Mouse (Mus musculus) megakaryocyte progenitor cell, adult 5-6 weeks (primary cell): ENCODE results near the gene Mum1. TPM values are rescaled to one million over a fixed set of nuclear protein-coding genes. Genes with fewer than 3 reads are reported as not detected.

Experiments
- ATAC-seq: replicated peaks from 2 replicates; pipeline ENCODE4 v1.8.0; 2016; ENCODE audit warnings: mild to moderate bottlenecking, moderate TSS enrichment, inconsistent platforms; ENCODE audit not compliant: poor library complexity
- total RNA-seq, 2 experiments: library from RNA; stranded (forward) in 1 of 2; stranded (reverse) in 1 of 2; fragments of 157-497, 149-512 nt in 1 of 2; fragments of 200-1000 nt in 1 of 2; gene quantifications; 2 replicates each; pipeline versions ENCODE4 v1.2.3 to v1.2.4; 2015 to 2017

The Mum1 gene
- total RNA-seq (2015) (27.6 and 30.9 TPM in 2 replicates), total RNA-seq (2017) (28.9 and 30.0 TPM in 2 replicates)

DNA sequence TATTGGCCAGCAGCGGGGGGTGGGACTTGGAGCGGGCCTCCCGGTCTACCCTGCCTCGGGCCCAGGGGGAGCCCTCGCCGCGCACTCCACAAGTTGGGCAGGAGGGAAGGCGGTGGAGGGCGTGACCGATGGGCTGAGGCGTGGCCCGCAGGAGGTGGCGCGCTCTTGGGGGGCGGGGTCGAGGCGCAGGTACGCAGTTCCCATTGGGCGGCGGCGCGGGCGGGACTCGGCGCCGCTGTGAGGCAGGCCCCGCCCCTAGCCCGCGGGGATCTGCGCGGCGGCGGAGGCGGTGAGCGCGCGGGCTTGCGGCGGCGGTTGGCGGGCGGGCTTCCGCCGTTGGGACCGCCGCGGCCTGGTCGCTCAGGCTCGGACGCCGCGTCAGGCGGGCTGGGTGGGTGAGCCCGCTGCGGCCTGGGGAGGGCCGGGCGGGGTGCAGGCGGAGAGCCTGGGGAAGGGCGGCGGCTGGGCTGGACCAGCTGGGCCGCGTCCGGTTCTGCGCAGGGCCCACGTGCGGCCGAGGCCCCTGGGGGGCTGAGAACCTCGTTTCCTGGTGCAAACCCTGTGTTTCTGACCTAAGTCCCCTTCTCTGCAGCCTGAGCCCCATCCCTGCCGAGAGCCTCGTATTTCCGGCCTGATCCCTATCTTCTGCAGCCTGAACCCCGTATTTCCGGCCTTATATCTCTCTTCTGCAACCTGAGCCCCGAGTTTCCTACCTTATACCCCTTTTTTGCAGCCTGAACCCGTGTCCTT lies at the start of gene Mum1:
Gene Mum1, plus strand, starts transcription at position 19 of the 750 bp plus-strand sequence.
- ATAC-seq, result peak; percentile 99

DNA sequence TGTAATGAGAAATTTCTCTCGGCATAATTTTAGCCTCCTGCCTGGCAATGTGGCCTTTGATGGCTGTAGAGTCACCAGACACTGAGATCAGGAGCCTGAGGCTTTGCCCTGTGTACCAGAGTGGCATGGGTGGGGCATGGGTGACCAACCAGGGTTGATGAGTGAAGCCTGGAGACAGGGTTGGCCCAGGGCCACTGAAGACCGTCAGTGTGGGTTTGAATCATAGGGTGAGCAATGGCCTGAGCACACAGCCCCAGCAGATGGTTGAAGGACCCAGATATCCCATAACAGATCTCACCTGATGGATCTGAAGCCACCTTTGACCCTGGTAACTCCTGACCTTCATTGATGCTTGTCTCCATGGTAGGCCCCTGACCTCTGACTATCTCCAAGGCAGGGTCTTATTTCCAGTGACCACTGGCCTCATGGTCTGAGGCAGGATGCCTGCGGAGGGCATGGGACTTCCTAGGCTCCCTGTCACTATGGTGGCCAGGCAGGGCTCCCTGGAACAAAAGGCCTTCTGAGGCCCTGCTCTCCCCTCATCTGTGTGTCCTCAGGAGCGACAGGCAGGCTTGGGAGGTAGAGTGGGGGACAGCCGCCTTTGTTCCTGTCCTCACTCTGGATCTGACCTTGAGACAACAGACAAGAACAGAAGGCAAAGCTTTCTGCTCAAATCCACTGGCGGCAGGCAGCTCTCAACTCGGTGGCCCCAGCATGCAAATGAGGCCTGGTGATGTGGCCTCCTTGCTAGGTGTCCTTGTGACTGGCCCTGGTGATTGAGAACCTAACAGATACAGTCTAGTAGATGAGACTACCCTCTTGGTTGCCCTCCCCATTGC lies 48.6 kb upstream of the Mum1 start:
- no peak for ATAC-seq

DNA sequence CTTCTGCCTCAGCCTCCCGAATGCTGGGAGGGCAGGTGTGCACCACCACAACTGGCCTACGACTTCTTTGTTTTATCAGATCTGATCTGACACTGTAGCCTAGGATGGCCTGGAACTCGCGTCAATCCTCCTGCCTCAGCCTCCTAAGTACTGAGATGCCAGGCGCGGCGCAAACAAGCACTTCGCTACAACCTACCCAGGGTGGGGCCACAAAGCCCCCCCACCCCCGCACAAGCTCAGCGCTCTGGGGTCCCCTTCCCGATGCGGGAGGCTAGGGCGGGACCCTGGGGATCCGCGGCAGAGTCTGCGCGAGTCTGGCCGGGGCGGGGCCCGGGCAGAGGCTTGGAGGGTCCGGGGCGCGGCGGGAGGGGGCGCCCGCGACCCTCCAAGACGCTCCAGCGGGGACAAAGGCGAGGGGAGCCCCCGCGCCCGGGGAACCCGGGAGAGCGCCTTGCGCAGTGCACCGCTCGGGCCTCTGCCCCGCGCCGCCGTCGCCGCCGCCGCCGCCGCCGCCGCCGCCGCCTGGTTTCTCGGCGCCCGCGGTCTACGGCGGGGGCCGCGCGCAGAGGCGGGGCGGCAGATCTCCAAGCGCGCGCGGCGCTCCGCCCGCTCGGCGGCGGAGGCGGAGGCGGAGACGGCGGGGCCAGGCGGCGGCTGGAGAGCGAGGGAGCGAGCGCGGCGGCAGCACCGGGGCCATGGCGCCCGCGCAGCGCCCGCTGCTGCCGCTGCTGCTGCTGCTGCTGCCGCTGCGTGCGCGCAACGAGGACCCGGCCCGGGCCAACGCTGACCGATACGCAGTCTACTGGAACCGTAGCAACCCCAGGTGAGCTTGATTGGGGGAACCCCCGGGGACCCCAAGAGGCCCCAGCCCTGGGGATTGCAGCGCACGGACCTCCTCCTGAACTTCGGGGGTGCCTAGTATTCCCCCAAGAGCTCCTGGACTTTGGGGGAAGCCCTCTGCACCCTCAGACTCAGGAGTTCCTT lies 46.9 kb upstream of the Mum1 start, which contains the start of gene Efna2:
Gene Efna2, plus strand, starts transcription at position 415 of the 984 bp plus-strand sequence.
- no peak for ATAC-seq

DNA sequence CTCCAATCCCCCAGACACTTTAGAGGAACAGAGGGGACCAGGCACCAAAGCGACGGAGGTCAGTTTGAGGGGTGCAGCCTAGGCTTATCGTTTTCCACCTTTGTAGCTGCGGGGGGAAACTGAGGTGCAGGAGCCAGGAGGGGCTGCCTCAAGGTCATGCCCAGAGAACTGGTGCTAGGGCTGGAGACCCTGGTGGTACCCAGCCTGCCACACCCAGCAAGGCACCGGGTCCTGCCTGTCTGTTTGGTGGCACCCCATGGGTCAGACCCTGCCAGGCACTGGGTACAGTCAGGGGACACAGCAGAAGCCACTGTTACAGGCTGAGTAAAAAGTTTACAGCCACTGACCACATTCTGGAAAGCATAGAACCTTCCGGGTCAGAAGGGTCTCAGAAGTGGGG lies 45.9 kb upstream of the Mum1 start:
- ATAC-seq, result no peak

DNA sequence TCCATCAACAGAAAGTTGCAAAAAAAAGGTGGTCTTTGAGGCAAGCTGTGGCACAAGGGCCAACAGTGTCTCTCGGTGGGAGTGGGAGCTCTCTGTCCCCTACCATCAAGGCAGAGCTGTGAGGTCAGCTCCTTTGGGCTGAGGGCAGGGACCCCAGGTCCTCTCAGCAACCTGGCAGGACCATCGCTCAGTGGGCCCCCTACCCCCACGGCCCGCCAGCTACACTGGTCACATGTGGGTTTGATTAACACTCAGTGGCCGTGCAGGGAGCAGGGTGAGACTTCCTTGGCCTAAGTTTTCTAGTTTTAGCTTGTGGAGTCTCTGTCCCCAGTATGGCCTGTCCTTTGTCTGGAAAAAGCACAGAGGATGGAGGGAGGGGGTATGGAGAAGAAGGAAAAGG lies 45.4 kb upstream of the Mum1 start:
- ATAC-seq, result no peak

DNA sequence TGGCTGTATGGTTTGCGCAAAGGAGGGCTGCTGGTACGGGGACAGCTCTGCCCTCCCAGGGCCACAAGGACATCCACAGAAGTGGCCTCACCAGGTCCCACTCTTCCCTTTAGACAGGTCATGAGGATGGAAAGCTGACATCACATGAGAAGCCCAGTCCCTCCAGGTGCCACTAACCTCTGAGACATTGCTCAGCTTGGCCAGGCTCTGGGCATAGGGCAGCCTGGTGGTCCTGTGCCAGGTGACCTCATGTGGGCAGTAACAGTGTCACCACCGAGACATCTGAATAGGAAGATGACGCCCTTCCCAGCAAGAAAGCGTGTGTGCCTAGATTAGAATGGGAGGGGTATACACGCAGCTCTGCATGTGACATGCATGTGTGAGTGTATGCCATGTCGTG lies 43.7 kb upstream of the Mum1 start:
- ATAC-seq, result no peak

DNA sequence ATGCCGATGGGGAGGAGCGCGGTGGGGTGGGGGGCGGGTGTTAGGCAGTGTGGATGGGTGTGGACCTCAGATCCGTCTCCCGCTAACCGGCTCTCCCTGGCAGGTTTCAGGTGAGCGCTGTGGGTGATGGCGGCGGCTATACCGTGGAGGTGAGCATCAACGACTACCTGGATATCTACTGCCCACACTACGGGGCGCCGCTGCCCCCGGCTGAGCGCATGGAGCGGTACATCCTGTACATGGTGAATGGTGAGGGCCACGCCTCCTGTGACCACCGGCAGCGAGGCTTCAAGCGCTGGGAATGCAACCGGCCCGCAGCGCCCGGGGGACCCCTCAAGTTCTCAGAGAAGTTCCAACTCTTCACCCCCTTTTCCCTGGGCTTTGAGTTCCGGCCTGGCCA lies 39.6 kb upstream of the Mum1 start:
- ATAC-seq, result no peak

DNA sequence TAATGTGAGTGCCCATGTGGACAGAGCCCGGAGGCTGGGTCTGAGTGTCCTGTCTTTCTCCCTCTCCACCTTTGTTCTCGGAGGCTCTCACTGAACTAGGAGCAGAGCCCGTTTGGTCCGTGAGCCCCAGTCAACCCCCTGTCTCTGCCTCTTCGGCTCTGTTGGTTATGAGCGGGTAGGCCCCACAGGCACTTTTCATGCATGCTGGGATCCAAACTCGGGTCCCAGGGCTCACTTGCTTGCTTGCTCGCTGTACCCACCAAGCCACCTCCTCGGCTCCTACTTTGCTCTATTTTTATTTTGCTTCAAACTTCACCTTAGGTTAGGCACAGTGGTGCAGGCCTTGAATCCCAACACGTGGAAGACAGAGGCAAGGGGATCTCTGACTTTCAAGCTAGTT lies 38.5 kb upstream of the Mum1 start:
- ATAC-seq, result no peak

DNA sequence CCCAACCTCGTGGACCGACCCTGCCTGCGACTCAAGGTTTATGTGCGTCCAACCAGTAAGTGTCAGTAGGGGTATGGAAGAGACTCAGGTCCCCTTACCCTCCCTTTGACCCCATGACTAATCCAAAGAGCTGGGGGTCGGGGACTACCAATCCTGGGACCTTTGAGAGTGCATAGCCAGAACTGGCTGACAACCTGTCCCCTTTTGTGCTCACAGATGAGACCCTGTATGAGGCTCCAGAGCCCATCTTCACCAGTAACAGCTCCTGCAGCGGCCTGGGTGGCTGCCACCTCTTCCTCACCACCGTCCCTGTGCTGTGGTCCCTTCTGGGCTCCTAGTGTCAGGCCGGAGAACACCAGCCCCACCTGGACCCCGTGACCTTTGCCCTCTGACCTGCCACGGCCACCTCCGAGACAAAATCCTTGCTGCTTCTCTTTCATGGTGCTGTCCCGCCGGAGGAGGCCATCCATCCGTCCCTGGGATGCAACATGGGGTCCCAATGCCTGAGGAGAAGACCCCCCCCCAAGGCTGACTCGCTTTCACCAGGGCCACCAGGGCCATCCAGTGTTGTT lies 37.7 kb upstream of the Mum1 start:
- ATAC-seq, result no peak

DNA sequence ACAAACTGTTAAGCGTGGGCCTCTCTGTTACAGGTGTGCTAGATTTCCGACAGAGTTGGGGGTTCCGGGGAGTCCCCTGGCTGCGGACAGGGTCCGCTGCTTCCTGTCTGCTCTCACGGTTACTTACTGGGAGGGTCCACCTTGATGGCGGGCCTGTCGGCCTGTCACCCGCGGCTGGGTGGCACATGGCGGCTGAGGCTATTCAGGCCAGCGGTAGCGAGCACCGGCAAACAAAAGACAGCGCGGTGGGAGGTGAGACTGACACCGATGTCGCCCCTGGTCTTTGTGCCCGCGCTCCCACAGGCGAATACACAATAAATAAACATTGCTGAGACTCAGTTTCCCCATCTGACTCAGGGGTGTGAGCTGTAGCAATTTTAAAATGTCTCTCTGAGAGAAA lies 36.2 kb upstream of the Mum1 start:
- no peak for ATAC-seq

DNA sequence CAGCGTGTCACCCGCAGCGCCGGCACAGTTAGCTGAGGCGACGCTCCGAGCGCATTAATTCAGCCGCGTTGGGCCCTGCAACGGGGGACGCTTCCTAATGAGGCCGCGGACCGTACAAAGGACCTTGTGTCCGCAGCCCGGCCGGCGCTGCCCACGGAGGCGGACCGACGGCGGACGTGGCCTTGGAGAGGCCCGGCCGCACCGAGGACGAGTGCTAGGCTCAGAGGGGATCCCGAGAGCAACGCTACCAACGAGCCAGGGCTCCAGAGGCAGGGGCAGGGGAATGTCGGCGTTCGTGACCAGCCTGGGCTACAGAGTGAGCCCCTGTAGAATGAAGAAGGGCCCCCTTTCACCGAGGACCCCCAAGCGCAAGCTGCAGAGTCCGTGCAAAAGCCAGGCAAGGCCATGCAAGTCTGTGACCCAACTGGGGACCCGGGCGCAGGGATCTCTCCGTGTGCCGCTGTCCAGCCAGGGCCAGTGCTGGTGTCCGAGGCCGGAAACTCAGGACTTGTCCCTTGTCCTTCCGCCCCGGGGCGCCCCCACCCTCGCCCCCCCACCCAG lies 35.7 kb upstream of the Mum1 start:
- ATAC-seq, result no peak

DNA sequence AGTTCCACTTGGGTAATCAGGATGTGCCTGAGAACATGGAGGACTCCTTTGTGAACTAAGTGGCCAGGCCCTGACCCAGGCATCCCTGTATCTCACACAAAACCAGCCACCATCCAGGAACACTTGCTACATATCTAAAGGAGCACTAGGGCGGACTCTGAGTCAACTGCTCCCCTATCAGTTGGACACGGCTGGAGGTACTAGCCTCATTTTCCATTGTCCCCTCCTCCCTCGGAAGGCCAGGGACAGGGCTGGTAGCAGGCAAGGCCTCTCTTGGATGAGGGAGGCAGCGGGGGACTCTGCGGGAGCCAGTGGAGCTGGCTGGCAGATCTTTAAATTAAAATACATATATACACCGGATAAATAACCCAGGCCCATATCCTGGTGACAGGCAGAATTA lies 32.3 kb upstream of the Mum1 start:
- 0 out of 2 replicates have a peak, but pooled peaks have one; percentile 6 for ATAC-seq

DNA sequence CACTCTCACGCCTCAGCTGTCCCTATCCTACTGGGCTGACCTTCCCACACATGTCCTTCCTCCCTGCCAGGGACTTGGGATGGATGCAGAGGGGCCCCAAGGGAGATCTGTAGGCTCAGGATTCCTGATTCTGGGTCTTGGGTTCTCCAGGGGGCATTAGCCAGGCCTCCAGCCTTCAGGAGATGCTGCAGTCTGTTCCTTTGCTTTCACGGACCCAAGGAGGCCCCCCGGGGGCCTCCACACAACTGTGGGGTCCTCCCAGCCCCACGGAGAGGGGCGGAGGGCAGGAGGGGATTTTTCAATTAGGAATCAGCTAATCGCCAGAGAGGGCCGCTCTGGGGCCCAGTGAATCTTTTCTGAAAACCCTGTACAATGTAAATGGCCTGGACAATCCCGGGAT lies 31.8 kb upstream of the Mum1 start:
- no peak for ATAC-seq

DNA sequence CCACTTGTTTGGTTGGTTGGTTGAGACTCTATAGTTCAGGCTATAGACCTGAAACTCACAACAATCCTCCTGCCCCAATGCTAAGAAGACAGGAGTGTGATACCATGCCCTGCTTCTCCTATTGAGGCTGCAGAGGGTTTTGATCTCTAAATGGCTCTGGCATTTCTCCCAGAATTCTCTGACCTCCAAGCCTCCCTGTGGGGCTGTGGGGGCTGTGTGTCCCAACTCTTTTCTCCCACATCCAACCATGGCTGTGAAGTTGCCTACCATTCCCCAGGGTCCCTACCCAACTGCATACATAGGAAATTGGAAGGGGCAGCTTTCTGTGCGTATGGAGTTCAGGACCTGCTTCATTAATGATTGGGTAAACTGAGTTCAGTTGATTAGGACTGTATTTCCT lies 30.1 kb upstream of the Mum1 start:
- ATAC-seq, result no peak

DNA sequence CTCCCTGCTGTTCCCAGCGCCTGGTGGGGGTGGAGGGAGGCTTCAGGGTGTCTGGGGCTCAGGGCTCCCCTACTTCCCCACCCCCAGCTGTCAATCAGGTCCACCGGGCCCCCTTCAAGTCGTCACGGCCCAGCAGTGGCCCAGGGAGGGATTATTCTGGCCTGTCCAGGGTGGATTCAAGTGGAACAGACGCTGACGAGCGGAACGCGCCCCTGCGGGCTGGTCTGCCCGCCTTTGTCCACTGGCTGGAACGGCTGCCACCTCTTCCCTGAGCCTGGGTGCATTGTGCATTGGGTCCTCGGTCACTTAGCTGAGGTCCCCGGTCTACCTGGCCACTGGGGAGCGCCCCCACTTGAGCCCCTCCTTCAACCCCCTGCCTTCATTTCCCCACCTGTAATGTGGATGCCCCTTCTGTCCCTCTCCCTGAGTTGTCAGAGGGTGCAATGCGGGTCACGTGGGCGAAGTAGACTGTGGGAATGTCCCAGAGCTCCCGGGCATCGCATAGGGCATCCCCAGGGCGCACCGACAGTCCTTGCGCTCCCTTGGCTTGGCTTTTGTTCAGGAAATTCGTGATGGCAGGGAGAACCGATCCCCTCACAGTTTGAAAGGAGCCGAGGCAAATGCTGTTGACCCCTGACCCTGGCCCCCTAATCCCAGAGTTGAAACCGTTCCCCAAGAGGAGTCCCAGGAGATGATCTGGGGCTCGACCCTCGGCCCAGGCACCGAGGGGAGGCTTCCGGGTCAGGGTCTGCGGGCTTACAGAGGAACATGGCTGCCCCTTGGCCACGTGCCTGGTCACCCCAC lies 29.3 kb upstream of the Mum1 start:
- ATAC-seq, result no peak

DNA sequence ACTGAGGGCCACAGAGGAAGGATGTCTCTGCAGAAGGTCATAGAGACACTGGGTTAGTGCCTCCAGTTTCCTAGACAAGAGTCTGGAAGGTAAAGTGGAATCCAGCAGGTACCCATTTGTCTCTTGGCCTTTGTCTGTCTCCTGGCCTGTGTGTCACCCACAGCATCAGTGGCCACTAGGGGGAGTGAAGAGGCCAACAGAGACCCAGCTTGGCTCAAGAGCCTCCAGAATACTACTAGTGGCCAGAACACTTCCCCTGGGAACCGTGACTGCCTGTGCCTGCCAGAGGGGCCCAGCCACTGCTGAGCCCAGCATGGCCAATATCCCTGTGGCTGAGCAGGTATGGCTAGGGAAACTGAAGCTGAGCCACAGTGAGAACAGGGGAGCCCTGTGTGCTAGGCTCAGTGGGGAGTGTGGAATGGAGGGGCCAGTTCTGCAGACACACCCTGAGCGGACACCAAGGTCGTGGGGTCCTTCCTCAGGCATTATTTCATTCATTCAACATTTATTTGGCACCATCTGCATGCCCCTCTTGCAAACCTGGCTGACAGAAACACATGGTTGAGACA lies 26.7 kb upstream of the Mum1 start:
- peak; percentile 99 for ATAC-seq

DNA sequence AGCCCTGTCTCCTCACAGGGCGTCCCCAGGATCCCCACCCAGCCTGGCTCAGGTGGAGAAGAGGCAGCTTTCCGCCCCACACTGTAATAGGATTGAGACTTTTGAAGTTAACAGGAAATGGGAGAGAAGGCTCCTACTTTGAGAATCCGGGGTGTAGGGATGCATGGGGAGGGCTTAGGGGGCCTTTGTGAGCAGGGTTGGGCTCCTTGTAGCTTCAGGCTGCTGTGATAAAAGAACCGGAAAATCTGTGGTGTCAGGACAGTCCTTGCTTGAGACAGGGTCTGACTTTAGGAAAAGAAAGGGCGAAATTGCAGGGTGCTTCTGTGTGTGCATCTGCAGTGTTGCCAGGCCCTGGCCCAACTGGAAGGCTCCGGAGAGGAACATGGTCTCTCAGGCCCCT lies 25.7 kb upstream of the Mum1 start:
- ATAC-seq, result no peak

DNA sequence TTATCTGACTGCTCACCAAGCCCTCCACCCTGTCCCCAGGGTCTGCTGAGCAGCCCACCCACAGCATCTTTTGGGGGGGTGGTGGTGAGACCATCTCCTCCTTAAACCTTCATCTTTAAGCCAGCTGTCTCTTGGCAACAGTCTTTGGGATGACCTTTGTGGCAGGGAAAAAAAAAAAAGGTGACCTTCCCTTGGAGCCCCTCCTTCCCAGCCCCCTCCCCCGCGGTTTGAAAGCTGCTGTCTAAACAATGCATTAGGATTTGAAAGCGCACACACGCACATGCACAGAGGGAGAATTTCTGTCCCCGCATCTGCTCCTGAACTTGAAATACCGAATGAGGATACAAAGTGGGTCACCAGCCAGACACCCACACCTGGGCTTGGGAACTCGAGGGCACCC lies 22.2 kb upstream of the Mum1 start:
- ATAC-seq, result no peak

DNA sequence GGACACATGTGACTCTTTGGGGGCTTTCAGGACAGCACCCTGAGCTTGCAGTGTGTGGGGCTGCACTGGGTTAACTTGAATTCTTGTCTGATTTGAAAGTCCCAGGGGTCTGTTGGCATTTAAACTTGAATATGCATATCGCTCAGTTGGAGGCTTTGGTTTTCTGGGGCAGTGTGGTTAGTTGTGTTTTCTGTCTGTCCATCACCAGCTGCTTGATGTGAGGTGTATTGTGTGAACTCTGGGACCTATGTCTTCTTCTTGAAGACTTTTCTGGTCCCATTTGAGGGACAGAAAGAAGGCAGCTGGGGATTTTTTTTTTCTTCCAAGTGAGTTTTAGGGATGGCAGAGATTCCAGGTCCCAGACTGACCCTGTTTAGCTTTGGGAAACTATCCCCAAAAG lies 19.0 kb upstream of the Mum1 start:
- ATAC-seq, result no peak
